Mouse (Mus musculus): ENCODE measurements at regions not wholly inside any gene's neighbourhood (a gene's known extent, or its start where the extent isn't known, plus 50 kb on each side); places are given as distances from the start of the nearest gene placed in this dataset.

DNA sequence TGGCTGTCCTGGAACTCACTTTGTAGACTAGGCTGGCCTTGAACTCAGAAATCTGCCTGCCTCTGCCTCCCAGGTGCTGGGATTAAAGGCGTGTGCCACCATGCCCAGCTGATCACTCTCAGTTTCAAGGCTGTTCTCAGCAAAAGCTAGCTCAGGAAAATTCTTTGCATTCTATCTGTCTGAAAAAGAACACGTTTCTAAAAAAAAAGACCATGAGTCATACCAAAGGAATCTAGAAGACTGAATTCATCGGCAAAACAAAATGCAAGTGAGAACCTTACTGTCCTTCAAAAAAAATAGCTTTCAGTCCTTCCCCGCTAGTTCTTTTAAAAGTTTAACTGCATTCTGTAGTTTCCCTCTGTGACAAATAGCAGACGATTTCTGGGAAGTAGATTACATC, 596.3 kb upstream of the Syt1 start:
- no peak for ATAC-seq (ENCODE audit: low FRiP score, low read depth)
- Histone ChIP-seq H3K9me3 (no peaks in the 10 kb centered on the region), H3K4me3 (no peak overlapping the region), H3K36me3 (no peaks in the 10 kb centered on the region), H3K27me3 (no peaks in the 10 kb centered on the region), H3K9ac (replicated peaks) (no peak overlapping the region), H3K27ac (replicated peaks) (no peak overlapping the region), H3K4me1 (no peaks in the 10 kb centered on the region), H3K4me2 (replicated peaks) (no peak overlapping the region)
- 82% methylated on average over 5 of the region's 5 CpGs for WGBS

DNA sequence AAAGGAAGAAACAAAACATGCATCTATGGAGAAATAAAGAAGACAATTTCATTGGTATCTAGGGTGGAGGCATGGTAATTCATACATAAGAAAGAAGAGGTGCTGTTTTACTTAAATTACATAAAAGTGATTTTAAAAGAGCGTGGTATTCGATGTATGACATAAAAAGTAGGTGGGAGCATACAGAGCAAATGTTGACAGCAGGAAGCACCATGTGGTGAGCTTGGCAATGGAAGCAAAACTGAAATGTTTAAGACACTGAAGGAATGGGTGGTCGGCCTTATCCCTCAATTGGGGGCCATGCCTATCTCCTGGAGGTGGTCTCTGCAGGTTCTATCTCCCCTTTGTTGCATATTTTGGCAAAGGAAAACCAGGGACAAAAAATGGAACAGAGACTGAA, 592.5 kb upstream of the Syt1 start:
- Histone ChIP-seq H3K9ac (replicated peaks) (no peak overlapping the region), H3K4me3 (no peak overlapping the region), H3K27me3 (no peaks in the 10 kb centered on the region), H3K4me1 (no peaks in the 10 kb centered on the region), H3K36me3 (no peaks in the 10 kb centered on the region), H3K9me3 (no peaks in the 10 kb centered on the region), H3K4me2 (replicated peaks) (no peak overlapping the region), H3K27ac (replicated peaks) (no peak overlapping the region)
- ATAC-seq (ENCODE audit: low FRiP score, low read depth) = no peak
- 77% methylated on average over 3 of the region's 3 CpGs for WGBS

DNA sequence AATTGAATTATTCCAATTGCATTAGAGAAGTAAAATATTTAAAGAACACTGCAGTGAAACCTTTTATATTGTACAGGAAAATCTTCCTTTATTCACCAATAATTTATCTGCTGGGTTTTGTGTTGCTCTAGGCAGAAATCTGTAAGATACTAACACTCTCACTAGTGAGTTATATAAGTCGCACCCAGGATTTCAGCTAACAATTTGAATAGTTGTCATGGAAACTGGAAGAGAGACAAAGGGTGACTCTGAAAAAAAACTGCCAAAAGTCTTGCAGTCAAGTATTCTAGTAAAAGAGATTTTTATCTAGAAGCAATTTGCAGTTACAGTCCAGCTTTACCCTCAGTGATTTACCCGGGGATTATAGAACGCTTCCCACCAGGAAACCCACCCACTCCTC, 587.8 kb upstream of the Syt1 start:
- ATAC-seq (ENCODE audit: low FRiP score, low read depth) = no peak
- Histone ChIP-seq H3K36me3 (no peaks in the 10 kb centered on the region), H3K4me1 (no peaks in the 10 kb centered on the region), H3K9me3 (no peaks in the 10 kb centered on the region), H3K9ac (replicated peaks) (no peak overlapping the region), H3K27ac (replicated peaks) (no peak overlapping the region), H3K4me3 (no peak overlapping the region), H3K27me3 (no peaks in the 10 kb centered on the region), H3K4me2 (replicated peaks) (no peak overlapping the region)
- WGBS = 34% methylated on average over 3 of the region's 3 CpGs

DNA sequence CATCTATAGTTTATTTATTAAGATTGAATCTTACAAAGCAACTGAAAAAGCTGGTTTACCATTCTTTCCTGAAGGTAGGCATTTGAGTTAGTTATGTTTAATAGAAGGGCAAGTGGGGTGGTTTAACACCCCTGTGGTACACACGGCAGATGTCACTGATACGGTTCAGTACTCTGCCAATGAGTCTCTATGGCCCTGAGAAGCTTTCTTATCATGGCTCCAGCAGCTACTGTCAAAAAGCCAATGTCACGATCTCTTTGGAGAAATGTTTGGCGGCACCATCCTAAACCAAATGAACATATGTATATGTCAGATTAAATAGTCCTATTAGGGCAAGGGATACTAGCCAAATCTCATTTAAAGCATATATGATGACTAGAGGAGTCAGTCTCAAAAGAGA, 562.4 kb upstream of the Syt1 start:
- Histone ChIP-seq H3K9me3 (no peaks in the 10 kb centered on the region), H3K4me2 (replicated peaks) (no peak overlapping the region), H3K27me3 (no peaks in the 10 kb centered on the region), H3K27ac (replicated peaks) (no peak overlapping the region), H3K4me1 (no peaks in the 10 kb centered on the region), H3K36me3 (no peaks in the 10 kb centered on the region), H3K9ac (replicated peaks) (no peak overlapping the region), H3K4me3 (no peak overlapping the region)
- 92% methylated on average over 4 of the region's 4 CpGs for WGBS
- ATAC-seq (ENCODE audit: low FRiP score, low read depth) = no peak

DNA sequence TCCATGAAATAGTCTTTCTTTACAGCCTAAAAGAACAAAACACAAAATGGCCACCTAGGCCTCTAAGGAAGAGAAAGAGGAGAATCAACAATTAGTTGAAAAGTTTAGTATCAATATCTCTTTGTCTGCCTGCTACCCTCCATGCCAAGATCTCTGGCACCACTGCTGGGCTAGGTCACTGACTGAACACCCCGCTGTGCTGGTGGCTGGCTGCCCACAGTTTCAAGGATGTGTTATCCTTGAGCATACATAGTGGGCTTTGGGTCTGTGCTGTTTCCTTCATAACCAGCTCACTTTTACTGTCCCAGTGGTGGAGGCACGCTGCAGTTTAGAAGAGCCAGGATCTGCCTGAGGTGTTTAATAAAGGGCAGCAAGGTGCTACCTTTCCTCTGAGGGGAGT, 559.0 kb upstream of the Syt1 start:
- H3K4me3 ChIP-seq = no peak overlapping the region
- no peak for ATAC-seq (ENCODE audit: low FRiP score, low read depth)

DNA sequence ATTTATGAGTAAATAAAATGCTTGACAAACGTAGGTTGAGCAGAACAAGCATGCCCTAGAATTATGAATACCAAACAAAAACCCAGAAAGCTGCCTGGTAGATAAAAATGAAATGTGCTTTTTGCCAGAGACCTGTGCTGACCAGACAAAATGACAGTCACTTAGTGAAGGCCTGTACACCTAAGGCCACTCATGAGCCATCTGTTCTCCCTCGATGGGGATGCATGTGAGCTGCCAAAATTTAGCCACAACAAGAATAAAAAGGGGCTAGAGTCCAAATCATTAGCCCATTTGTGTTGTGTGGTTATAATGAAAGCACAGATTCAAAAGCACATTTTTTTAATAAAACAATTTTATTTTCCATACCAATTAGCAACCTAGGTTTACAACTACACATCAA, 555.9 kb upstream of the Syt1 start:
- Histone ChIP-seq H3K27me3 (no peaks in the 10 kb centered on the region), H3K9me3 (no peaks in the 10 kb centered on the region), H3K9ac (replicated peaks) (no peak overlapping the region), H3K27ac (replicated peaks) (no peak overlapping the region), H3K36me3 (no peaks in the 10 kb centered on the region), H3K4me1 (no peaks in the 10 kb centered on the region), H3K4me2 (replicated peaks) (no peak overlapping the region), H3K4me3 (no peak overlapping the region)
- no peak for ATAC-seq (ENCODE audit: low FRiP score, low read depth)
- 77% methylated on average over 2 of the region's 2 CpGs for WGBS

More for the DNA sequence above, 559.0 kb upstream of the Syt1 start:
- Histone ChIP-seq H3K36me3 (no peaks in the 10 kb centered on the region), H3K27ac (replicated peaks) (no peak overlapping the region), H3K9ac (replicated peaks) (no peak overlapping the region), H3K4me2 (replicated peaks) (no peak overlapping the region), H3K4me1 (no peaks in the 10 kb centered on the region), H3K9me3 (no peaks in the 10 kb centered on the region), H3K27me3 (no peaks in the 10 kb centered on the region)
- 94% methylated on average over 2 of the region's 2 CpGs for WGBS

DNA sequence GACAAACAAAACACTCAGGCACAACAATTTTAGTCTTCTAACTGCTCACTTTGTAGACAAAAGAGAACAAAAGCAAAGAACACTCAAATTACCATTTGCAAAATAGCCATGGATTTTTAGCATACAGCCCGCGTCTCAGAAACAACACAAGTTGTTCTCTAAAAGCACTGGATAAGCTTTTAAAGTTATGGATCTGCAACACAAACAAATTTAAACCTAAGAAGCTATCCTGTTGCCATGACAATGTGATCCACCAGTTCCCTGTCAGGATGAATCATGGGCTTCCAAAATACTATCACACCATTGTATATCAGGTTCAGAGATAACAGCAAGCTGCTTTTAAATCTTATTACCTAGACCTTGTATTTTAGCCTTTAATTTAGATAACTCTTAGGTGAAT, 550.9 kb upstream of the Syt1 start:
- no peak overlapping the region for H3K4me2 ChIP-seq (replicated peaks)
- no peak overlapping the region for H3K27ac ChIP-seq (replicated peaks)
- ATAC-seq (ENCODE audit: low FRiP score, low read depth) = no peak
- WGBS = 58% methylated on average over 2 of the region's 2 CpGs
- H3K4me3 ChIP-seq = no peak overlapping the region
- no peaks in the 10 kb centered on the region for H3K4me1 ChIP-seq
- H3K9ac ChIP-seq (replicated peaks) = no peak overlapping the region
- H3K27me3 ChIP-seq = no peaks in the 10 kb centered on the region
- H3K9me3 ChIP-seq = no peaks in the 10 kb centered on the region
- H3K36me3 ChIP-seq = no peaks in the 10 kb centered on the region

DNA sequence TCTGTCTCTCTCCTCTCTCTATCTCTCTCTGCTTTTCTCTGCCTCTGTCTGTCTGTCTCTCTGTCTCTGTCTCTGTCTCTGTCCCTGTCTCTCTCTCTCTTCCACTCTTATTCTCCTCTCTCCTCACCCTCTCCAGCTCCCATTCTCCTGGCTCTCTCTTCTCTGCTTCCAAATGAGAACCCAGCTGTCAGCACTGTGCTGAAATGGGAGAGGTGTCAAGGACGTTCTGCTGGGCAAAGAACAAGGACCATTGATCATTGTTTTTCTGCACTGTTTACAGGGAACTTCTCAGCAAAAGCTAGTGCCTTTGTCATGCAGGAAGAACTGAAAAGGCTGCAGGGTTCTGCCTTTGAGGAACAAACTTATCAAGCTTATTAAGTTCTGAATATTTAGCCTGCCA, 550.3 kb upstream of the Syt1 start:
- no peak overlapping the region for H3K4me2 ChIP-seq (replicated peaks)
- no peak overlapping the region for H3K27ac ChIP-seq (replicated peaks)
- H3K9ac ChIP-seq (replicated peaks) = no peak overlapping the region
- H3K4me1 ChIP-seq = no peaks in the 10 kb centered on the region
- no peaks in the 10 kb centered on the region for H3K9me3 ChIP-seq
- WGBS = 14% methylated on average over 1 of the region's 1 CpGs
- no peak overlapping the region for H3K4me3 ChIP-seq
- no peaks in the 10 kb centered on the region for H3K27me3 ChIP-seq
- H3K36me3 ChIP-seq = no peaks in the 10 kb centered on the region
- ATAC-seq (ENCODE audit: low FRiP score, low read depth) = no peak

DNA sequence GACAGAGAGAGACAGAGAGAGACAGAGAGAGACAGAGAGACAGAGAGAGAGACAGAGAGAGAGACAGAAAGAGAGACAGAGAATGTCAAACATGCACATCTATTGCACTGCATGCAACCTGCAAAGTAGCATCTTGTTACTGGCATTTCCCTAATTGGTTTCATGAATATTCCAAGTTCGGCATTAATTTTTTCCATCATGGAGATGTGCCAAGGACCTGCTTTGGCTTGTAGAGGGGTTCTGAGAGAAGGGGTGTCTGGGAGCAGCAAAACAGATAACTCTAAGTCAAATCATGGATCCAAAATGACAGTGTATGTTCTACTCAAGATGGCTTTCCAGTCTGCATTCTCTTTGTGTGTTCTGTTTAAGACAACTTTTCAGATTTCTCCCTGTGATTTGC, 532.5 kb upstream of the Syt1 start:
- no peak overlapping the region for H3K4me3 ChIP-seq
- ATAC-seq (ENCODE audit: low FRiP score, low read depth) = no peak
- WGBS = 83% methylated on average over 1 of the region's 1 CpGs
- H3K27ac ChIP-seq (replicated peaks) = no peak overlapping the region
- H3K4me2 ChIP-seq (replicated peaks) = no peak overlapping the region
- H3K27me3 ChIP-seq = no peaks in the 10 kb centered on the region
- no peaks in the 10 kb centered on the region for H3K4me1 ChIP-seq
- no peak overlapping the region for H3K9ac ChIP-seq (replicated peaks)
- no peaks in the 10 kb centered on the region for H3K36me3 ChIP-seq
- H3K9me3 ChIP-seq = no peaks in the 10 kb centered on the region

DNA sequence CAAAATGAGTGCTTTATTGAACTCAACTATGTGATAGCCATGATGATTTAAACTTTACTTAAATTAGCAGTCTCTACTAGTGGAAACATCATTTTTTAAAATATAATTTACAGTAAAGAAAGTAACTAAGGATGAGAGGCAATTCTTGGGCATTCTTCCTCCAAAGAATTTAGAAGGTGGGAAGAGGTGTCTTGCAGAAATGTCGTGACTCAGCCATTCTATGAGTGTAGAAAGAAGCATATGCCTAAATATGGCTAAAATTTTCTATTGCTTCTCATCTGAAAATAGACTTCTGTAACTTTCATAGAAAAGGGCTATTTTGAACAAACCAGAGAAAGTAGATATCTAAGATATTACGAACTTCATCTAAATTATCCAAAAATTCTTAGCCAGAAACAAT, 529.4 kb upstream of the Syt1 start:
- H3K4me2 ChIP-seq (replicated peaks) = no peak overlapping the region
- H3K4me1 ChIP-seq = no peaks in the 10 kb centered on the region
- no peaks in the 10 kb centered on the region for H3K36me3 ChIP-seq
- H3K27ac ChIP-seq (replicated peaks) = no peak overlapping the region
- no peaks in the 10 kb centered on the region for H3K9me3 ChIP-seq
- no peaks in the 10 kb centered on the region for H3K27me3 ChIP-seq
- H3K9ac ChIP-seq (replicated peaks) = no peak overlapping the region
- no peak for ATAC-seq (ENCODE audit: low FRiP score, low read depth)
- H3K4me3 ChIP-seq = no peak overlapping the region
- 88% methylated on average over 2 of the region's 2 CpGs for WGBS

DNA sequence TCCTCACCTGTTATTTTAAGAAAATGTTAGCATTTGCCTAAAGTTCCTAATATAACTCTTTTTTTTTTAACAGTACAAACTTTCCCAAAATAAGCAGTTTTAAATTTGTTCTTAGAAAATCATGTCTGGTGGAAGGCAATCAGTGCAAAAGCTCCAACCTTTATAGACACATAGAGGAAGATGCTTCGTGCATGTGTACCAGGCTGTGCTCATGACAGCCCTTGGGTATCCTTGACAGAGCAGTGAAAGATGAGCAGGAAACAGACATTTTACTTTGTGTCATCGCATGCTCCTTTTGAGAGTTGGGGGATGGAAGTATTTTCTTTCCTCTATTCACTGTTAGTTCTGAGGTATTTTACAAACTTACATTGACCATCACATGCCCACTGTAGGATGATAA, 517.3 kb upstream of the Syt1 start:
- Histone ChIP-seq H3K36me3 (no peaks in the 10 kb centered on the region), H3K4me3 (no peak overlapping the region), H3K9ac (replicated peaks) (no peak overlapping the region), H3K27me3 (no peaks in the 10 kb centered on the region), H3K4me1 (no peaks in the 10 kb centered on the region), H3K9me3 (no peaks in the 10 kb centered on the region), H3K4me2 (replicated peaks) (no peak overlapping the region), H3K27ac (replicated peaks) (no peak overlapping the region)
- ATAC-seq (ENCODE audit: low FRiP score, low read depth) = no peak
- 86% methylated on average over 2 of the region's 2 CpGs for WGBS

DNA sequence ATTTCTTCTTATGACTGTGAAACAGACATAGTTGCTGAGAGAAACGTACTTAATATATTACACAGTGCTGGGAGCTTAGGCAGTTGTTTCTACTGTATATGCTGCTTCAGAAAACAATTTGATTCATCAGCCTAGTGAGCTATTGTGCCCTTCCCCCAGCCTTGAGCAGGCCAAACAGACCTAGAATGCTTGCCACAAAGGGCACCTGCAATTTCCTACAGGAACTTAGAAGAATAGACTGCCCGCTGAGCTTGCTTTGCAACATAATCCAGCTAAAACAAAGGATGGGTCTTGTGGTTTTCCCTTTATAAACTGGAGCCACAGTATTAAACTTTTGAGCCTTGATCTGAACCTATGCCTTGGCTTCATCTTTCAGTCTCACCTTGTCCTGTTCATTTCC, 510.9 kb upstream of the Syt1 start:
- H3K27me3 ChIP-seq = no peaks in the 10 kb centered on the region
- H3K4me3 ChIP-seq = no peak overlapping the region
- H3K9ac ChIP-seq (replicated peaks) = no peak overlapping the region
- H3K4me2 ChIP-seq (replicated peaks) = no peak overlapping the region
- no peak overlapping the region for H3K27ac ChIP-seq (replicated peaks)
- no peaks in the 10 kb centered on the region for H3K36me3 ChIP-seq
- no peak for ATAC-seq (ENCODE audit: low FRiP score, low read depth)
- H3K4me1 ChIP-seq = no peaks in the 10 kb centered on the region
- 17% methylated on average over 2 of the region's 2 CpGs for WGBS
- H3K9me3 ChIP-seq = no peaks in the 10 kb centered on the region

DNA sequence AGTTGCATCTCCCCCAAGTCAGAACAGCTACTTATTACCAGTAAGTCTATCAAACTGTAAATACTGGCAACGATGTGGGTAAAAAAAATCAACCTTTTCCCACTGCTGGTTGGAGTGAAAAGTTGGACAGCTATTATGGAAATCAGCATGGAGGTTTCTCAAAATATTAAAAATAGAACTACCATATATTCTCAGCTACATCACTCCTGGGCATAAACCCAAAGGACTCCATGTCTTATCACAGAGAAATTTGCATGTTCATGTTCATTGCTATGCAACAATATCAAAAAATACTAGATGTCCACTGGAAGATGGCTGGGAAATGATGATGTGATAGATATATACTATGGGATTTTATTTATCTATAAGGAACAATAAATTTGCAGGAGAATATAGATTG, 506.9 kb upstream of the Syt1 start:
- no peaks in the 10 kb centered on the region for H3K36me3 ChIP-seq
- H3K4me2 ChIP-seq (replicated peaks) = no peak overlapping the region
- no peak overlapping the region for H3K4me3 ChIP-seq
- ATAC-seq (ENCODE audit: low FRiP score, low read depth) = no peak
- H3K9me3 ChIP-seq = no peaks in the 10 kb centered on the region
- no peaks in the 10 kb centered on the region for H3K4me1 ChIP-seq
- WGBS = 80% methylated on average over 1 of the region's 1 CpGs
- H3K27me3 ChIP-seq = no peaks in the 10 kb centered on the region
- no peak overlapping the region for H3K27ac ChIP-seq (replicated peaks)
- no peak overlapping the region for H3K9ac ChIP-seq (replicated peaks)

Data from midbrain, embryonic 12.5 days (tissue).